Mouse (Mus musculus) CH12.LX (cell line): ENCODE data around the gene Endod1.

ENCODE experiments used
- CHD2 ChIP-seq: IDR thresholded peaks from 2 replicates; pipeline ENCODE4 v1.6.1; 2011; ENCODE audit warnings: low read length, improper control_type of control experiment
- EP300 ChIP-seq: IDR thresholded peaks from 2 replicates; pipeline ENCODE4 v1.6.1; 2011; ENCODE audit warnings: low read length, improper control_type of control experiment
- HCFC1 ChIP-seq: IDR thresholded peaks from 2 replicates; pipeline ENCODE4 v1.6.1; 2012; ENCODE audit warnings: low read depth, mild to moderate bottlenecking, inconsistent platforms, low read length, improper control_type of control experiment
- JUND ChIP-seq: conservative IDR thresholded peaks from 2 replicates; pipeline ENCODE4 v1.6.1; 2011; ENCODE audit warnings: low read depth, low read length, improper control_type of control experiment
- NELFE ChIP-seq: IDR thresholded peaks from 2 replicates; pipeline ENCODE4 v1.6.1; 2011; ENCODE audit warnings: low read depth, low read length, improper control_type of control experiment
- PAX5 ChIP-seq: IDR thresholded peaks from 2 replicates; pipeline ENCODE4 v1.6.1; 2012; ENCODE audit warnings: low read length, inconsistent platforms, mixed read lengths
- TCF12 ChIP-seq: IDR thresholded peaks from 2 replicates; pipeline ENCODE4 v1.6.1; 2014; ENCODE audit warnings: low read depth, mild to moderate bottlenecking, inconsistent platforms, low read length, improper control_type of control experiment
- UBTF ChIP-seq: IDR thresholded peaks from 2 replicates; pipeline ENCODE4 v1.6.1; 2012; ENCODE audit warnings: low read depth, mild to moderate bottlenecking, inconsistent platforms, low read length, improper control_type of control experiment, moderate library complexity
- ZKSCAN1 ChIP-seq: IDR thresholded peaks from 2 replicates; pipeline ENCODE4 v1.6.1; 2012; ENCODE audit warnings: low read depth, inconsistent platforms, low read length, improper control_type of control experiment, borderline replicate concordance

DNA sequence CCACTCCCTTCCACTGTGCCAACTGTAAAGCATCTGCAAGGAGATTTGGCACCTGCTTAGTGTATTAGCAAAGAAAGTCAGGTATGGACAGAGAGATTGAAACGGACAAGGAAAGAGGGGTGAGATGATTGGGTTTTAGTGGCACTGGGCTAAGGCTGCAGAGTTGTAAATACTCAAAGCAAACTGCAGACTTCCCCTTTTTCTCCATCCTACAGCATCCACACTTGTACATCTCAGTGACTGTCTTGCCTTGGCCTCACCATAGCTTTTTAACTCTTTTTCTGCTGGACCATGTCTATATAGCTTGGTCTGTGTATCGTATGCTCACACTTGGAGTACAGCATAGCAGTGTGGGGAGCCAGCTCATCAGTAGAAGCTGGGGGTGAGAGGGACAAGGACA, 30.5 kb downstream of the Endod1 start:
- TF ChIP-seq JUND (no peak), ZKSCAN1 (no peak), PAX5 (no peak), UBTF (no peak), HCFC1 (no peak), NELFE (no peak), CHD2 (no peak), TCF12 (no peak), EP300 (no peak)
